Mouse (Mus musculus) cerebellum, adult 2 months (tissue): ENCODE data around the gene Steap3.

Source experiments
- CTCF ChIP-seq: fragments of 200-500 bp; IDR thresholded peaks from 2 replicates; pipeline ENCODE4 v1.5.1; 2011; ENCODE audit warnings: low read depth, mild to moderate bottlenecking, control low read depth, low read length, moderate library complexity, borderline replicate concordance; ENCODE audit not compliant: insufficient read depth
- POLR2A ChIP-seq: fragments of 200-500 bp; IDR thresholded peaks from 2 replicates; pipeline ENCODE4 v1.6.1; 2011; ENCODE audit warnings: low read length, control low read depth, borderline replicate concordance; ENCODE audit not compliant: insufficient read depth

GRCm38 (mm10) chr1:120293803-120294202, 21.3 kb upstream of the Steap3 start:
- TF ChIP-seq CTCF (no peak), POLR2A (no peak)
